Mouse (Mus musculus) hindbrain, embryonic 13.5 days (tissue): Measurements from ENCODE around the gene Fam129b. TPM values are rescaled to one million over a fixed set of nuclear protein-coding genes. Genes with fewer than 3 reads are reported as not detected.

ENCODE experiments used
- ATAC-seq: fragments of 200-750 bp; cut with Nextera tagmentation; 2 replicates; pipeline ENCODE4 v1.8.0; 2017; ENCODE audit warnings: moderate TSS enrichment; ENCODE audit not compliant: low FRiP score
- H3K27ac ChIP-seq: fragments of 300-500 bp; sonication (generic); 2 replicates; pipeline ENCODE4 v1.5.1; 2015; ENCODE audit warnings: inconsistent platforms, mild to moderate bottlenecking, moderate library complexity
- H3K27me3 ChIP-seq: fragments of 300-500 bp; sonication (generic); 2 replicates; pipeline ENCODE4 v1.6.1; 2015; ENCODE audit warnings: mild to moderate bottlenecking, inconsistent platforms
- H3K36me3 ChIP-seq: fragments of 300-500 bp; sonication (generic); 2 replicates; pipeline ENCODE4 v1.6.1; 2015; ENCODE audit warnings: mild to moderate bottlenecking, inconsistent platforms
- H3K4me1 ChIP-seq: fragments of 300-500 bp; sonication (generic); replicated peaks from 2 replicates; pipeline ENCODE4 v1.6.1; 2015; ENCODE audit warnings: inconsistent platforms
- H3K4me2 ChIP-seq: fragments of 300-500 bp; sonication (generic); 2 replicates; pipeline ENCODE4 v1.6.1; 2015; ENCODE audit warnings: inconsistent platforms, mild to moderate bottlenecking, moderate library complexity
- H3K4me3 ChIP-seq: fragments of 300-500 bp; sonication (generic); 2 replicates; pipeline ENCODE4 v1.5.1; 2015; ENCODE audit warnings: mild to moderate bottlenecking, inconsistent platforms
- H3K9ac ChIP-seq: fragments of 300-500 bp; sonication (generic); 2 replicates; pipeline ENCODE4 v1.6.1; 2015; ENCODE audit warnings: mild to moderate bottlenecking, inconsistent platforms
- H3K9me3 ChIP-seq: fragments of 300-500 bp; sonication (generic); 2 replicates; pipeline ENCODE4 v1.6.1; 2016; ENCODE audit warnings: inconsistent platforms
- WGBS: fragments of 180-500 bp; shearing (Covaris S2); methylation state at CpG from one replicate; pipeline ENCODE4 v1.1.7; 2015; 5-methylcytosine and 5-hydroxymethylcytosine counted together
- polyA plus RNA-seq: library from polyadenylated mRNA; unstranded; fragments of >200 nt; fragmentation: Nextera tagmentation; extraction: Ambion mirVana; gene quantifications from 2 replicates; pipeline ENCODE4 v1.2.1, GENCODE M21; 2015

Gene Fam129b
- polyA plus RNA-seq, 1 experiment from 2014 or later = 31.6 TPM

- H3K27me3 ChIP-seq = no peaks in the 10 kb centered on the region
- no peaks in the 10 kb centered on the region for H3K9me3 ChIP-seq
- no peak overlapping the region for H3K4me3 ChIP-seq
- no peak overlapping the region for H3K27ac ChIP-seq
- no peak overlapping the region for H3K9ac ChIP-seq
- ATAC-seq = no peak
- no peaks in the 10 kb centered on the region for H3K4me1 ChIP-seq
- no peak overlapping the region for H3K4me2 ChIP-seq
- H3K36me3 ChIP-seq = no peaks in the 10 kb centered on the region
- 82% methylated on average over 4 of the region's 4 CpGs for WGBS
Observed at GRCm38 (mm10) chr2:32867354-32867753, 8.6 kb upstream of the Fam129b start.

- 59% methylated on average over 6 of the region's 6 CpGs for WGBS
- Histone ChIP-seq H3K9me3 (no peaks in the 10 kb centered on the region), H3K36me3 (no peaks in the 10 kb centered on the region), H3K4me1 (peaks cover 13% of the 10 kb centered on the region), H3K4me3 (no peak overlapping the region), H3K4me2 (no peak overlapping the region), H3K27me3 (no peaks in the 10 kb centered on the region), H3K9ac (no peak overlapping the region), H3K27ac (no peak overlapping the region)
- ATAC-seq = no peak
Observed at GRCm38 (mm10) chr2:32869721-32870274, 6.1 kb upstream of the Fam129b start.

GRCm38 (mm10) chr2:32870275-32871100 is 5.4 kb upstream of the Fam129b start:
- no peaks in the 10 kb centered on the region for H3K36me3 ChIP-seq
- H3K9ac ChIP-seq = no peak overlapping the region
- H3K27ac ChIP-seq = no peak overlapping the region
- no peak overlapping the region for H3K4me2 ChIP-seq
- H3K9me3 ChIP-seq = no peaks in the 10 kb centered on the region
- H3K4me1 ChIP-seq = peaks cover 19% of the 10 kb centered on the region
- no peaks in the 10 kb centered on the region for H3K27me3 ChIP-seq
- WGBS = 54% methylated on average over 8 of the region's 8 CpGs
- H3K4me3 ChIP-seq = no peak overlapping the region
- ATAC-seq = no peak

- no peaks in the 10 kb centered on the region for H3K36me3 ChIP-seq
- H3K9ac ChIP-seq = no peak overlapping the region; the same call in 1 of the 2 replicates
- peak overlapping the region; percentile 87 for H3K4me3 ChIP-seq
- peaks cover 46% of the 10 kb centered on the region for H3K4me1 ChIP-seq
- H3K9me3 ChIP-seq = no peaks in the 10 kb centered on the region
- peak overlapping the region; percentile 97 for H3K4me2 ChIP-seq
- no peaks in the 10 kb centered on the region for H3K27me3 ChIP-seq
- no peak for ATAC-seq
- H3K27ac ChIP-seq = peak overlapping the region; percentile 97; the same call in 1 of the 2 replicates
- WGBS = 75% methylated on average over 3 of the region's 3 CpGs
Observed at GRCm38 (mm10) chr2:32874070-32874469, 1.8 kb upstream of the Fam129b start.

- Histone ChIP-seq H3K4me1 (peaks cover 57% of the 10 kb centered on the region), H3K4me3 (peak overlapping the region; percentile 87), H3K9ac (peak overlapping the region; percentile 97), H3K27ac (peak overlapping the region; percentile 97), H3K4me2 (peak overlapping the region; percentile 97), H3K27me3 (no peaks in the 10 kb centered on the region), H3K9me3 (no peaks in the 10 kb centered on the region), H3K36me3 (no peaks in the 10 kb centered on the region)
- ATAC-seq = peak; percentile 36
- WGBS = 10% methylated on average over 15 of the region's 15 CpGs
Observed at GRCm38 (mm10) chr2:32874951-32875674, 801 bp upstream of the Fam129b start.

- 2% methylated on average over 20 of the region's 20 CpGs for WGBS
- peak; percentile 34 for ATAC-seq
- H3K27me3 ChIP-seq = no peaks in the 10 kb centered on the region
- H3K9ac ChIP-seq = peak overlapping the region; percentile 97
- no peaks in the 10 kb centered on the region for H3K9me3 ChIP-seq
- no peaks in the 10 kb centered on the region for H3K36me3 ChIP-seq
- H3K4me1 ChIP-seq = peaks cover 72% of the 10 kb centered on the region
- H3K4me2 ChIP-seq = peak overlapping the region; percentile 97
- peak overlapping the region; percentile 97 for H3K27ac ChIP-seq
- peak overlapping the region; percentile 87 for H3K4me3 ChIP-seq
Observed at GRCm38 (mm10) chr2:32876490-32877302, 782 bp downstream of the Fam129b start.

GRCm38 (mm10) chr2:32877303-32877702 is 1.4 kb downstream of the Fam129b start:
- H3K4me2 ChIP-seq = peak overlapping the region; percentile 97
- peak overlapping the region; percentile 87 for H3K4me3 ChIP-seq
- H3K4me1 ChIP-seq = peaks cover 79% of the 10 kb centered on the region
- 24% methylated on average over 5 of the region's 5 CpGs for WGBS
- no peaks in the 10 kb centered on the region for H3K36me3 ChIP-seq
- H3K9ac ChIP-seq = peak overlapping the region; percentile 97
- no peaks in the 10 kb centered on the region for H3K9me3 ChIP-seq
- H3K27me3 ChIP-seq = no peaks in the 10 kb centered on the region
- H3K27ac ChIP-seq = peak overlapping the region; percentile 97
- no peak for ATAC-seq

DNA sequence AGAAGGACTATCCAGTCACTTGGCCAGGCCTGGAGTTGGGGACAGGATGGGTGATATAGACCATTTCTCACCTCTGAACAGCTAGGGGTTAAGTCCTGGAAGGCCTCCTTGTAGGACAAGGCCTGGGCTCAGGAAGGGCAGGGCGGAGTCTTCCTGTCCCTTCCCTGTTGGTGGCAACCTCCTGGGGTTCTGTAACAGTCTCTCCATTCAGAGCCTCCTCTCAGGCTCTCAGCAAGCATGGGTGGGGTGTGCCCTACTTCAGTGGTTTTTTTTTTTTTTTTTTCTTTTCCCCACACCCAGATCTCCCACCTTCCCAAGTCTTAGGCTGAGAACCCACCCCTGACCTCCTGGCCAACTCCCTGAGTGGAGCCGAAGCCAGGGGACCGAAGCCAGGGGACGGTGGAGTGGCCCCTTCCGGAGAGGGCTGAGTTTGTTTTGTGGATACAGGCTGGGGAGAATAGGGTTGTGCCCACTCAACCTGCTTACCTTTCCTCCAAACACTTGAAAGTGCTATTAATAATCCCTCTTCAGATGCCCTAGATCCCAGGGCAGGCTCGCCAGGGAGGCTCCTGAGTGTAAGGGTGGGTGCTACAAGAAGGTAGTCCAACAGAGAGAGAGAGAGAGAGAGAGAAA is 2.0 kb downstream of the Fam129b start:
- WGBS = 69% methylated on average over 6 of the region's 6 CpGs
- Histone ChIP-seq H3K4me3 (peak overlapping the region; percentile 87), H3K9me3 (no peaks in the 10 kb centered on the region), H3K9ac (peak overlapping the region; percentile 97), H3K36me3 (no peaks in the 10 kb centered on the region), H3K4me1 (peaks cover 83% of the 10 kb centered on the region), H3K27me3 (no peaks in the 10 kb centered on the region), H3K4me2 (peak overlapping the region; percentile 97), H3K27ac (no peak overlapping the region)
- no peak for ATAC-seq

DNA sequence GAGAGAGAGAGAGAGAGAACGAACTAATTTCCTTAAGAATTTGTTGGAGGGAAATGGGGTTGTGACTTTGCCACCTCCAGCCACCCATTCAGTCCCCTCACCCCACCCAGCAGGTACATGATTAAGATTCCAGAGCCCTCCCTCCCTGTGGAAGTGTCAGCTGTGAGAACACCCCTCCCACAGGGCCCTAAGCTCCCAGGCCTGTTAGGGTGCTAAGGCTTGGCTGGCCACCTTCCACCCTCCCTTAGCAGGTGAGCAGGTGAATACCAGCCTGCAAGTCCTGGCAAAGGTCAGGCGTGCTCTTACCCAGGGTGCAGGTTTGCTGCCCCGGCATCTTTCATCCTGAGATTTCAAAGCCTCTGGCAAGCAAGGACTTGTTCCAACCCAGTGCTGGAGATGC is 2.5 kb downstream of the Fam129b start:
- Histone ChIP-seq H3K4me1 (peaks cover 88% of the 10 kb centered on the region), H3K4me2 (peak overlapping the region; percentile 97), H3K9me3 (no peaks in the 10 kb centered on the region), H3K27me3 (no peaks in the 10 kb centered on the region), H3K36me3 (no peaks in the 10 kb centered on the region), H3K27ac (no peak overlapping the region), H3K4me3 (peak overlapping the region; percentile 87), H3K9ac (peak overlapping the region; percentile 97)
- WGBS = 71% methylated on average over 3 of the region's 3 CpGs
- ATAC-seq = no peak

GRCm38 (mm10) chr2:32879593-32879992 is 3.7 kb downstream of the Fam129b start:
- WGBS = 88% methylated on average over 5 of the region's 5 CpGs
- Histone ChIP-seq H3K4me3 (no peak overlapping the region), H3K9me3 (no peaks in the 10 kb centered on the region), H3K36me3 (no peaks in the 10 kb centered on the region), H3K4me1 (peaks cover 88% of the 10 kb centered on the region), H3K9ac (peak overlapping the region; percentile 97), H3K27ac (no peak overlapping the region), H3K4me2 (peak overlapping the region; percentile 97; the same call in 1 of the 2 replicates), H3K27me3 (no peaks in the 10 kb centered on the region)
- ATAC-seq = no peak

GRCm38 (mm10) chr2:32881054-32881453 is 5.1 kb downstream of the Fam129b start:
- H3K4me2 ChIP-seq = 0 out of 2 replicates have a peak overlapping the region, but pooled peaks have one; percentile 19

More at GRCm38 (mm10) chr2:32881054-32881453, 5.1 kb downstream of the Fam129b start:
- no peak for ATAC-seq
- WGBS = 19% methylated on average over 6 of the region's 6 CpGs
- Histone ChIP-seq H3K27ac (peak overlapping the region; percentile 64), H3K27me3 (no peaks in the 10 kb centered on the region), H3K36me3 (no peaks in the 10 kb centered on the region), H3K9me3 (no peaks in the 10 kb centered on the region), H3K9ac (peak overlapping the region; percentile 49), H3K4me1 (peaks cover 87% of the 10 kb centered on the region), H3K4me3 (no peak overlapping the region)
